Mouse (Mus musculus) CD4-positive, CD25-positive, alpha-beta regulatory T cell, adult 2 months (primary cell): ENCODE data around the gene Mospd3.

Source experiments
- DNase-seq: peaks from one replicate; pipeline ENCODE4 v3.0.0-alpha.2; 2012; ENCODE audit warnings: low read depth, low spot score

The Mospd3 gene

GRCm38 (mm10) chr5:137600619-137601364, at the start of gene Mospd3:
TSS of gene Mospd3 (minus strand) at chr5:137601058.
- peak; percentile 97 for DNase-seq

DNA sequence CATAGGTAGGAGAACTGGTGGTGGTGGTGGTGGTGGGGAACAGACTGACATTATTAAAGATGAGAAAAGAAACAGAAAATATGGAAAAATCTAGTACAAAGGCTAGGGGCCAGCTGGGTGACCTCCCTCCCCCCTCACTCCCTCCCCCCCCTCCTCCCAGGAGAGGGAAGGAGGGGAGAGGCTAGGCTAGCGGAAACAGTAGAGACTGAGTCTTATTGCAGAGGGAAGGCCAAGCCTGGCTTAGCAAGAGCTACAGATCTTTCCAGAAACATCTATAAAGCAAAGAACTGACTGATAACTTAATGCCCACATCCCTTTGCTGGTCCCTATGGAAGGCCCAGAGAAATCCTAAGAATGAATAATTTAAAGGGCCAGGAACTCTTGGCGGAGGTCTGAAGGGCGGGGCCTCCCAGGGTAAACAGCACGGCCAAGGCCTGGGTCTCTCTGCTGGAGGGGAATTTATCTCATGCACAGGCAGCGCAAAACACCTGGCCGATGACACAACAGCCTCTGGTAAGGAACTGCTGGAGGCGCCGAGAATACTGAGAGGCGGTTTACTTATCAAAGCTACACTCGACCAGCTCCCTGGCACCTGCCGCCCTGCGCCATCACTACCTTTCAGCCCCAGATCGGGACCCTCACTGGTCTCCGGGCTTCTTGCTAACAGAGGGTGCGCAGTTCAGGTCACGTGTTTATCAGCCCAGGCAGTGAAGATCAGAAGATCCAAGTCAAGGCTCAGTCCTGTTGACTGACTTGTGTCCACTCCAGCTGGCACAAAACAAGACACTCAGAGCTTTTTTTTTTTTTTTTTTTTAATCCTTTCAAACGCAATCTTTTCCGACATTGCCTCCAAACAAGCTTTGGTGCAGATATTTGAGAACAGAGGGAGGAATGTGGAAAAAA, 49.1 kb upstream of the Mospd3 start:
- no peak for DNase-seq

DNA sequence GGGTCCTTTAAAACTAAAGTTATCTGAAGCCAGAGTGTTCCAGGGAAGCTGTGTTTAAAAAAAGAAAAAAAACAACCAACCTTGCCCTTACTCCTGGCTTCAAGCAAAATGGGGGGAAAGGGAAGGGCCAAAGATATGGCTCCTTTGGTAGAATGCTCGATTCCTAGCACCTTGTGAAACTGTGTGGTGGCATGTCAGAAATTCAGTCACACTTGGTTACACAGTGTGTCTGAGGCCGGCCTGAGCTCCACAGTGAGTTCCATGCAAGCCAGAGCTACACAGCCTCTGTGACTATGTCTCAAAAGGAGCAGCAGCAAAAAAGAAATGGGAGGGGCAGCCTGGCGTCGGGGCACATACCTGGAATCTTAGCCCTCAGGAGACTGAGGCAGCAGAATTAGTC, 48.4 kb upstream of the Mospd3 start:
- no peak for DNase-seq

GRCm38 (mm10) chr5:137647827-137648601, 47.2 kb upstream of the Mospd3 start:
- peak; percentile 76 for DNase-seq

- peak; percentile 31 for DNase-seq
These were observed 44.8 kb upstream of the Mospd3 start, which contains the start of gene Irs3 for GRCm38 (mm10) chr5:137645652-137646091. TSS of gene Irs3 (minus strand) at chr5:137645714.

- peak; percentile 74 for DNase-seq
These were observed 44.3 kb upstream of the Mospd3 start for GRCm38 (mm10) chr5:137645091-137645651.

GRCm38 (mm10) chr5:137644484-137644883, 43.6 kb upstream of the Mospd3 start:
- no peak for DNase-seq

- DNase-seq: no peak
These were observed 42.0 kb upstream of the Mospd3 start for GRCm38 (mm10) chr5:137642886-137643285.

- DNase-seq: peak; percentile 70
These were observed 40.2 kb upstream of the Mospd3 start, which contains the start of gene Sap25 for GRCm38 (mm10) chr5:137641054-137641453. TSS of gene Sap25 (plus strand) at chr5:137641334.

DNA sequence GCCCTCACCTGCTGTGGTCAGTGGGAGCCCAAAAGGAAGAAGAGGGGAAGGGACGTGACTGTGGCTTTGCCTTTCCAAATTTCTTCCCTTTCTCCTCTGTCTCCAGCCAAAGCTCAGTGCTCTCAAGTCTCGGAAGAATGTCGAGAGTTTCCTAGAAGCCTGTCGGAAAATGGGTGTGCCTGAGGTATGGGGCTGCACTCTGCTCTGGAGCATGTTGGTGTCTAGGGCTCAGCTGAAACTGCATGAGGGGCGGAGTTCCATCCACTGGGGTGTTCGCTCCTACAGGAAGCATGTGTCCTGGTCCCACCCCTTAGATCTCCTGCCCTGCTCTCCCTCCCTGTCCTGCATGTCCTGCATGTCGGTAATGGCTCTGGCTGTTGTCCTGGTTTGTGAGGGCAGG, 38.6 kb upstream of the Mospd3 start:
- no peak for DNase-seq

DNA sequence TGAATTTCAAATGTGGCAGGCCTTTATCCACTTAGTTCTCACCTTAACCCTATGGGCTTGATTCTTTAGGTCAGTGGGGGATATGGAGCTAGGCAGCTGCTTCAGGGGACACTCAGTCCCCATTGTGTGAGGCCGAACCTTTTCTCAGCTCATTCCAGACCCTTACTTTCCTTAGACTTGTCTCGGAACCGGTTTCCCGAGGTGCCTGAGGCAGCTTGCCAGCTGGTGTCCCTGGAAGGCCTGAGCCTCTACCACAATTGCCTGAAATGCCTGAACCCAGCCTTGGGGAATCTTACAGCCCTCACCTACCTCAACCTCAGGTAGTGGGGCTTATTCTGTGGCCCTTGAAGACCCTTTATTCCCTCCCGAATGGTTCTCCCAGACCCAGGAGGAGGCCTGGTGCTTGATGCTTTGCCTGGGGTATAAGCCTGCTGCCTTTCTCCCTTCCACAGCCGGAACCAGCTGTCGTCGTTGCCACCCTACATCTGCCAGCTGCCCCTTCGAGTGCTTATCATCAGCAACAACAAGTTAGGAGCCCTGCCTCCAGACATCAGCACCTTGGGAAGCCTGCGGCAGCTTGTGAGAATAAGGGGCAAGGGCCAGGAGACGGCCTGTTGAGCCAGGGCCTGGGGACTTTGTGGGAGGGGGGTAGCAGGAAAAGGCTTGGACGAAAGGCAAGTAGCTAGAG, 32.7 kb upstream of the Mospd3 start:
- DNase-seq: no peak

GRCm38 (mm10) chr5:137631591-137631990, 30.7 kb upstream of the Mospd3 start:
- DNase-seq: no peak

GRCm38 (mm10) chr5:137631171-137631570, 30.3 kb upstream of the Mospd3 start:
- DNase-seq: peak; percentile 86

DNA sequence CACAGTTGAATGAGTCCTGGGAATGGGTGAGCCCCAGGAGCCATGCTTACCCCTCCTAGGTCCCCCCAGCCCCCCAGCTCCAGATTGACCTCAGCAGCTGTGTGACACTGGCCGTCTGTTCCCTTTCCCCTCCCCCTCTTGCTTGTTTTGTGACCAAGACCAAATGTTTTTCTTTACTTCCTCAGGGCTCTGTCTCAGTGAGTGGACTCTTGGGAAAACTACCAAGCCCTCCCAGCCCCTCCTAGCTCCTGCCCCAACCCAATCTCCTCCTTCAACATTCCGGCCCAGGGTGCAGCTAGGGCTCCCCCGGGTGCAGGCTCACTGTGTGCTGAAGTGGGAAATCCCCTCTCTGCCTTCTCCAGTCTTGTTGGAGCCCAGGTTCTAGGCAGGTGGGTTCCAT, 29.7 kb upstream of the Mospd3 start:
- no peak for DNase-seq

- DNase-seq: peak; percentile 51
These were observed 29.2 kb upstream of the Mospd3 start for GRCm38 (mm10) chr5:137629906-137630545.

GRCm38 (mm10) chr5:137629306-137629721, 28.5 kb upstream of the Mospd3 start:
- no peak for DNase-seq

GRCm38 (mm10) chr5:137628498-137629305, 27.8 kb upstream of the Mospd3 start, which contains the start of the genes Fbxo24, Lrch4 and Gm20605:
TSS of gene Fbxo24 (minus strand) at chr5:137629002.
TSS of gene Lrch4 (plus strand) at chr5:137629121.
TSS of gene Gm20605 (plus strand) at chr5:137629175.
- peak; percentile 100 for DNase-seq

GRCm38 (mm10) chr5:137627991-137628390, 27.1 kb upstream of the Mospd3 start:
- no peak for DNase-seq

- DNase-seq: no peak
These were observed 23.2 kb upstream of the Mospd3 start for GRCm38 (mm10) chr5:137623937-137624530.
